Mouse (Mus musculus): ENCODE measurements around the gene Rcl1. TPM values are rescaled to one million over a fixed set of nuclear protein-coding genes. Genes with fewer than 3 reads are reported as not detected.

Gene Rcl1
- polyA plus RNA-seq (2012; ENCODE audit: insufficient read depth, insufficient read length, missing spikeins): 11.7 and 12.8 TPM in 2 replicates

DNA sequence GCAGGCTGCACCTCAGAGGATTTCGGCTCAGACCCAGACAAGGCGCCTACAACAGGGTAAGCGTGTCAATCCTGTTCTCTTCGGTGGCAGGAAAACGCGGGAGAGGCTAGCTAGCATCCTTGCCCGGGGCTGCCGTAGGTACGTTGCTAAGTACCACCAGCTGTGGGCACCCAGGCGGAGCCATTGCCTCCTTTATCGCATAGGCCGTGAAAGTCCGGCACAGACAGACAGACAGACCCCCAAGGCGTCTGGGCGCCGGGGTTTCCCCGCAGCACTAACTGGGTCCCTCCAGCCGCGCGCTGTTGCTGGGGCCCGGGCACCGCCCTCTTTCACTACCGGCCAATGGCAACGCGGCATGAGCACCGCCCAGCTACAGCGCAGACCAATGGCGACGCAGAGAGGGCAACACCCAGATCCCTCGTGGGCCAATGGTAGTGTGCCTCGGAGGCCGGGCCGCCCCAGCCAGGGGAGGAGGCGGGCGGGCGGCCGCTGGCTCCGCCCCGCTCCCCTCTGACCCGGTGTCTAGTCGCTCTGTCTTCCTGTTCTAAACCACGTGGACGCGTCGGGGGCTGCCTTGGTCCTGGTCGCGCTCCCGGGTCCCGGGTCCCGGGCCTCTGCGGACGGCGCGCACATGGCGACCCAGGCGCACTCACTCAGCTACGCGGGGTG, at the start of gene Rcl1:
Rcl1 (plus strand) TSS at position 502 of the 669 bp plus-strand sequence.
- H3K27ac ChIP-seq (replicated peaks; ENCODE audit: low read depth, low read length): no peak within 1 kb of the TSS; the same call in none of the 2 replicates
- peaks cover 2% of the 10 kb centered on the region; the same call in 1 of the 2 replicates for H3K4me1 ChIP-seq (ENCODE audit: control insufficient read depth, insufficient read depth, insufficient read length, low read length)
- H3K4me3 ChIP-seq (ENCODE audit: insufficient read depth, low read depth, low read length): peak within 1 kb of the TSS; percentile 89

DNA sequence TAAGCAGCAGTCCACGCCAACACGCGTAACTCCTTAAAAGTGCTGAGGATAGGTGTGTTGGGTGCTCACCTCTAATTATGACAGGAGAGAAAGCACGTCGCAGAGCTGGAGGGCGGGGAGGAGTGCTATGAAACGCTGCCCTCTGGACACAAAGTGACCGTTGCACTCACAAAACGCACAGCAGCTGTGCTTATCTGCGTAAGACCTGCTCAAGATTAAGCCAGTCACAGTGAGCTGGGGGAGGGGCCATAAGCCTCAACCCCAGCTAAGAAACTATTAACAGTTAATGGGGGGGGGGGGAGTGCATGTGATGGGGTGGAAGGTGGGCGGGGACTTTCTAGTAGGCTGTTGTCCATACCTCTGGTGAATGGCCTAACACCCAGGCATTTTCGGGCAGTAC, 48.4 kb upstream of the Rcl1 start:
- Histone ChIP-seq H3K27ac (replicated peaks; ENCODE audit: low read depth, low read length) (no peak overlapping the region), H3K4me3 (ENCODE audit: insufficient read depth, low read depth, low read length) (no peak overlapping the region), H3K4me1 (ENCODE audit: control insufficient read depth, insufficient read depth, insufficient read length, low read length) (peaks cover 6% of the 10 kb centered on the region; the same call in 1 of the 2 replicates)

DNA sequence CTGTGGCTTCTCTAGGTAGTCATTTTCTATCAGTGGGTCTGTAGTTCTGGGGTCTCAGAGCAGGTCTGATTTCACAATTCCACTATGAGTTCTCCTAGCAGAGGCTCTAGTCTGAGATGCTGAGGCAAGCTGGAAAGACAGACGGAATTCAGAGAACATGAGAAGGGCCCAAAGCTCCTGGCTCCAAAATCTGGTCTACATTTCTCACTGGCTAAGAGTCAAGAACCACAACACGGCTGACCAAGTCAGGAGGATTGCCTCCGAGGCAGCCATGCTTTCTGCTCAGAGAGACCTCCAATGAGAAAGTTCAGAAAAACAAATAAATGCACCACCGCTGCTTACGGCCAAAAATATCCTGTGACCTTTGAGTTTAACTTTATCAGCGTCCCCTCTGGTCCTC, 46.6 kb upstream of the Rcl1 start:
- Histone ChIP-seq H3K4me3 (ENCODE audit: insufficient read depth, low read depth, low read length) (no peak overlapping the region), H3K4me1 (ENCODE audit: control insufficient read depth, insufficient read depth, insufficient read length, low read length) (no peaks in the 10 kb centered on the region), H3K27ac (replicated peaks; ENCODE audit: low read depth, low read length) (no peak overlapping the region)

GRCm38 (mm10) chr19:29055469-29055868, 45.7 kb upstream of the Rcl1 start:
- H3K27ac ChIP-seq (replicated peaks; ENCODE audit: low read depth, low read length): no peak overlapping the region
- no peaks in the 10 kb centered on the region for H3K4me1 ChIP-seq (ENCODE audit: control insufficient read depth, insufficient read depth, insufficient read length, low read length)
- no peak overlapping the region for H3K4me3 ChIP-seq (ENCODE audit: insufficient read depth, low read depth, low read length)

DNA sequence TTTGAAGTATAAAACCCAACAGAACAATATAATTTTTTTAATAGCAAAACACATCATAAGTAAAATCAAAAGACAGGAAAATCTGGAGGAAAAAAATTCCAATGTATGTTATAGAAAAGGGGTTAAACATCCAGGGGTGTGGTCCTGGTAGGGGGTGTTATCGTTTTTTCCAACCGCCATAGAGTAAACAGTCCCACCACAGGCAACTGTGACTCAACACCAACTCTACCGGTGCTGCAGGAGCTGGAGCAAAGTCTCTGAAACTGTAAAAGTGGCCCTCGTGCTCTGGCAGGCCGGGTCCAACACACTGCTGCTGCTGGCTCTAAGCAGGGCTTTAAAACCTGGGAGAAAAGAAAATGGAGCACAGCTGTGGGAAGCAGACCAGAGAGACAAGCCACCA, 42.4 kb upstream of the Rcl1 start:
- Histone ChIP-seq H3K4me1 (ENCODE audit: control insufficient read depth, insufficient read depth, insufficient read length, low read length) (no peaks in the 10 kb centered on the region), H3K4me3 (ENCODE audit: insufficient read depth, low read depth, low read length) (no peak overlapping the region), H3K27ac (replicated peaks; ENCODE audit: low read depth, low read length) (no peak overlapping the region)

DNA sequence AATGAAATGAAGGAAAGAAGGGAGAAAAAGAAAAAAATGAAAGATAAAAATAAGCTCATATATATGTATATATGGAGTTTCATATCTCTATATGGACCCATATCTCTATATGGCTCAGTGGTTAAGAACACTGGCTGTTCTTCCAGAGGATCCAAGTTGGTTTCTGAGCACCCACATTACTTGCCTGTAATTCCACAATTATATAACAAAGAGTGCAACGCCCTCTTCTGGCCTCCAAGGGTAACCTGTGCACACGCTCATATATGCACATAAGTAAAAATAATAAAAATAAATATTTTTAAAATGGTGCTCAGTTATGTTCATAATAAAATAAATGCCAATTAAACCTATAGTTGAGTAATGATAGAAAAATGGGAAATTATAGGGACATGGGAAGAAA, 41.5 kb upstream of the Rcl1 start:
- 0 out of 2 replicates have a peak, but pooled peaks cover 2% of the 10 kb centered on the region for H3K4me1 ChIP-seq (ENCODE audit: control insufficient read depth, insufficient read depth, insufficient read length, low read length)
- H3K4me3 ChIP-seq (ENCODE audit: insufficient read depth, low read depth, low read length): no peak overlapping the region
- no peak overlapping the region for H3K27ac ChIP-seq (replicated peaks; ENCODE audit: low read depth, low read length)

DNA sequence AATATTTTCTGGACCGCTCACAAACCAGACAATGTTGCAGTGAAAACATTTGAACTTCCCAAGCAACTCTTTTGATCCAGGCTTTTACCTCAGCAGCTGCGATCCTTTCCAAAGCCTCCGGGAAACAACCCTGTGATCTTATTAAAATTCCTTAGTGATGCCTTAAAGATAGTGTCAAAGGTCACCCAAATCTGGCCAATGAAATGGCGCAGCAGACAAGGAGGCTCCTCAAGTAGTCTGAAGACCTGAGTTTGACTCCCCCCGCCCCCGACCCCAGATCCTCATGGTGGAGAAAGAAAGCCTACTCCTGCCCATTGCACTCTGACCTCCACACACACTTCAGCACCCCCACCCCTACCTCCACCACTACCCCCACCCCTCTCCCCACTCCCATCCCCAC, 40.9 kb upstream of the Rcl1 start:
- no peak overlapping the region for H3K27ac ChIP-seq (replicated peaks; ENCODE audit: low read depth, low read length)
- H3K4me3 ChIP-seq (ENCODE audit: insufficient read depth, low read depth, low read length): no peak overlapping the region
- 0 out of 2 replicates have a peak, but pooled peaks cover 2% of the 10 kb centered on the region for H3K4me1 ChIP-seq (ENCODE audit: control insufficient read depth, insufficient read depth, insufficient read length, low read length)

DNA sequence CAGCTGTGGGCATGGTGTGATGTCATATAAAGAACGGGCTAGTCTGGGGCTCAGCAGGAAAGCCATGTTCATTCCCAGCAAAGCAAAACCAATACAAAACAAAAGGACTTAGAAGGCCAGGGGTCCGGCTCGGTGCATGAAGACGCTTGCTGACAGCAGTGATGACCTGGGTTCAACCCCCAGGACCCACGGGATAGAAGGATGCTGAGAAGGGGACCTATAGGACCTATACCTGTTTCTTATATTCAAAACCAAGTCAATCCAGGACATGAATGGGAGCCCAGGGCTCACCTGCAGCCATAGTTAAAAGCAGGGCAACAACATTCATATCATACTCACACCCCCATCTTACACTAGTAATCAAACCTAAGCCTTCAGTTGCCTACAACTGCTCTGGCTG, 38.2 kb upstream of the Rcl1 start:
- H3K4me3 ChIP-seq (ENCODE audit: insufficient read depth, low read depth, low read length): no peak overlapping the region
- no peak overlapping the region for H3K27ac ChIP-seq (replicated peaks; ENCODE audit: low read depth, low read length)
- H3K4me1 ChIP-seq (ENCODE audit: control insufficient read depth, insufficient read depth, insufficient read length, low read length): 0 out of 2 replicates have a peak, but pooled peaks cover 2% of the 10 kb centered on the region

DNA sequence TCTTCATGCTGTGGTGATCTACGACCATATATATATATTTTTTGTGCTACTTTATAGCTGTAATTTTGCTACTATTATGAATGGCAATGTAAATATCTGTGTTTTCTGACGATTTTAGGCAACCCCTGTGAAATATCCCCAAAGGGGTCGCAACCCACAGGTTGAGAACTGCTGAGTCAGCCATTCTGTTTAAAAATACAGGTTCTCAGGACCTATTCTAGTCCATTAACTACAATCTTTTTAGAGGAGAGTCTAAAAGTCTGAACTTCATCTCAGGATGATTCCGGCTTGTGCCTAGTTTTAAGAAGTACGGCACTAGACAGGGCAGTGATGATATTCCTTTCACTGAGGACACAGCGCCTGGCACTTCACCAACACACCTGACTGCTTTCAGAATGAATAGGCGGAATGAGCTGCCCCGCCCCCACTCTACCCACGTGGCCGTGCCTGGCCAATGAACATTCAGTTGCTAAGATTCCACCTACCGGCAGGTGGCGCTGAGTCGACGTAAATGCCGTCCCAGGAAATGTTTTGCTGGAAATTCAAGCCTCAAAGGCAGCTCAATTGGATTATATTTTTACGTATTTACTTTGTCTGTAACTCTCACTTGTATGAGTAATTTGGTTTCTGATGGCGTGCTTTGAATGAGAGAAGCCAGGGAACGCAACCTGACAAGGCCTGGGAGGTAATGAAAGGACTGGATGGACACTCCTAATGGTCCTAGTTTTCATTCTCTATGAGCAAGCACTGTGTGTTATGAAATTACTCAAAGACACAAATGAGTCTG, 37.4 kb upstream of the Rcl1 start:
- H3K4me1 ChIP-seq (ENCODE audit: control insufficient read depth, insufficient read depth, insufficient read length, low read length): 0 out of 2 replicates have a peak, but pooled peaks cover 2% of the 10 kb centered on the region
- peak overlapping the region; percentile 63 for H3K27ac ChIP-seq (replicated peaks; ENCODE audit: low read depth, low read length)
- H3K4me3 ChIP-seq (ENCODE audit: insufficient read depth, low read depth, low read length): peak overlapping the region; percentile 42

DNA sequence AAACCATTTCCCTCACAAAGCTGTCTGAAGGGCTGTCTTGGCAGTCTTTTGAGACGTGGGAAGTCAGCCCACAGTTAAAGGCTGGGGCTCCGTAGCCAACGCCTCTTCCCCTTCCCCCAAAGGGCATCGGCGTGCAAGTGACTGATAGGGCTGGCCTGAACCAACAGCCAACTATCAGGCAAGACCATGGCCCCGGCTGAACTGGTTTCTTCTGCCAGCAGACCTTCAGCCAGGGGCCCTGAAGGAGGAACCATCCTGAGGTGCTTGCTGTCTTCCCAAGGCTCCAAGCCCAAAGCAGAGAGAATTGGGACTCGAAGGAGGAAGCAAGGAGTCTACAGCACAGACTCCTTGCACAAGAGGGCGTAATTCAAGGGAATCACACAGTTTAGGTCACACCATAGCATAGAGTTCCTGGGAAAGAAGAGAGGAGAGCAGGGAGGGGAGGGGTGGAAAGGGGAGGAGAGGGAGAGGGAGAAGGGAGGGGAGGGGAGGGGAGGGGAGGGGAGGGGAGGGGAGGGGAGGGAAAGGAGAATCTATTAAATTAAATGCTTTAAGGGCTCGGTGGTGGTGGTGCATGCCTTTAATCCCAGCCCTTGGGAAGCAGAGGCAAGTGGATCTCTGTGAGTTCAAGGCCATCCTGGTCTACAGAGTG, 36.6 kb upstream of the Rcl1 start:
- peaks cover 2% of the 10 kb centered on the region; the same call in 1 of the 2 replicates for H3K4me1 ChIP-seq (ENCODE audit: control insufficient read depth, insufficient read depth, insufficient read length, low read length)
- H3K4me3 ChIP-seq (ENCODE audit: insufficient read depth, low read depth, low read length): peak overlapping the region; percentile 42
- peak overlapping the region; percentile 63 for H3K27ac ChIP-seq (replicated peaks; ENCODE audit: low read depth, low read length)

GRCm38 (mm10) chr19:29066981-29067471, 34.1 kb upstream of the Rcl1 start:
- peaks cover 2% of the 10 kb centered on the region; the same call in 1 of the 2 replicates for H3K4me1 ChIP-seq (ENCODE audit: control insufficient read depth, insufficient read depth, insufficient read length, low read length)
- peak overlapping the region; percentile 69 for H3K27ac ChIP-seq (replicated peaks; ENCODE audit: low read depth, low read length)
- H3K4me3 ChIP-seq (ENCODE audit: insufficient read depth, low read depth, low read length): peak overlapping the region; percentile 50

GRCm38 (mm10) chr19:29069195-29069594, 32.0 kb upstream of the Rcl1 start:
- Histone ChIP-seq H3K4me1 (ENCODE audit: control insufficient read depth, insufficient read depth, insufficient read length, low read length) (peaks cover 2% of the 10 kb centered on the region; the same call in 1 of the 2 replicates), H3K27ac (replicated peaks; ENCODE audit: low read depth, low read length) (no peak overlapping the region), H3K4me3 (ENCODE audit: insufficient read depth, low read depth, low read length) (no peak overlapping the region)

DNA sequence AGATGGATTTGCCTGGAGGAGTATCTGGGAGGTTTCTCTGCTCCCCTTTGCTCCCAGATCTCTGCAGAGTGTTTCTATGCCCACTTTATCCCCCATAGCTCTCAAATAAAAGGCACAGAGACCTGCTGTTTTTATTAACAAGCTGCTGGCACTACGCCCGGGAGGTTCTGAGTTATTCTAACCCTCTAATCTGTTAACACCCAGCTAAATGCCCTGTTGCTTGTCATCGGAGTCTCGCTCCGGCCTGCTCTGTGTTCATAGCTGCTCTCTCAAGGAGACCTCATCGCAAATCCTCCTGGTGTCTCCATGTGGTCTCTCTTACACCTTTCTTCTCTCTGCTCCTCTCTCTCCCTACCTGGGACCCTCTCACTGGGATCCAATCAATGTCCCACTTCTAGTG, 26.4 kb upstream of the Rcl1 start:
- no peak overlapping the region for H3K27ac ChIP-seq (replicated peaks; ENCODE audit: low read depth, low read length)
- no peak overlapping the region for H3K4me3 ChIP-seq (ENCODE audit: insufficient read depth, low read depth, low read length)
- H3K4me1 ChIP-seq (ENCODE audit: control insufficient read depth, insufficient read depth, insufficient read length, low read length): no peaks in the 10 kb centered on the region

- H3K4me3 ChIP-seq (ENCODE audit: insufficient read depth, low read depth, low read length): no peak overlapping the region
- no peaks in the 10 kb centered on the region for H3K4me1 ChIP-seq (ENCODE audit: control insufficient read depth, insufficient read depth, insufficient read length, low read length)
- no peak overlapping the region for H3K27ac ChIP-seq (replicated peaks; ENCODE audit: low read depth, low read length)
These were observed 12.5 kb upstream of the Rcl1 start for GRCm38 (mm10) chr19:29088628-29089027.

GRCm38 (mm10) chr19:29092194-29092593, 9.0 kb upstream of the Rcl1 start:
- Histone ChIP-seq H3K4me1 (ENCODE audit: control insufficient read depth, insufficient read depth, insufficient read length, low read length) (no peaks in the 10 kb centered on the region), H3K27ac (replicated peaks; ENCODE audit: low read depth, low read length) (no peak overlapping the region), H3K4me3 (ENCODE audit: insufficient read depth, low read depth, low read length) (no peak overlapping the region)

Data from brown adipose tissue, adult 24 weeks (tissue).